Mouse (Mus musculus) cerebellum, adult 2 months (tissue): ENCODE measurements around the gene Fndc1. TPM values are rescaled to one million over a fixed set of nuclear protein-coding genes. Genes with fewer than 3 reads are reported as not detected.

Experiments
- DNase-seq, 2 experiments: peaks; one replicate each; pipeline ENCODE4 v3.0.0; 2021
- H3K27ac ChIP-seq: fragments of 200-500 bp; 2 replicates; pipeline ENCODE4 v1.5.1; 2012; ENCODE audit warnings: low read length, control low read depth, inconsistent platforms; ENCODE audit not compliant: insufficient read depth
- H3K27me3 ChIP-seq: fragments of 200-500 bp; 2 replicates; pipeline ENCODE4 v1.6.1; 2012; ENCODE audit warnings: inconsistent platforms, mild to moderate bottlenecking, low read length, moderate library complexity; ENCODE audit not compliant: control insufficient read depth, insufficient read depth
- H3K4me1 ChIP-seq: fragments of 200-500 bp; 2 replicates; pipeline ENCODE4 v1.6.1; 2011; ENCODE audit warnings: low read length; ENCODE audit not compliant: control insufficient read depth, insufficient read depth
- H3K4me3 ChIP-seq: fragments of 200-500 bp; replicated peaks from 2 replicates; pipeline ENCODE3; 2011; ENCODE audit warnings: mild to moderate bottlenecking, low read depth, low read length, control low read depth; ENCODE audit not compliant: insufficient read depth
- CTCF ChIP-seq: fragments of 200-500 bp; IDR thresholded peaks from 2 replicates; pipeline ENCODE4 v1.5.1; 2011; ENCODE audit warnings: low read depth, mild to moderate bottlenecking, control low read depth, low read length, moderate library complexity, borderline replicate concordance; ENCODE audit not compliant: insufficient read depth
- POLR2A ChIP-seq: fragments of 200-500 bp; IDR thresholded peaks from 2 replicates; pipeline ENCODE4 v1.6.1; 2011; ENCODE audit warnings: low read length, control low read depth, borderline replicate concordance; ENCODE audit not compliant: insufficient read depth
- WGBS: fragments of 180-500 bp; shearing (Covaris S2); methylation state at CpG from one replicate; pipeline ENCODE4 v1.1.7; 2018; 5-methylcytosine and 5-hydroxymethylcytosine counted together
- polyA plus RNA-seq: library from polyadenylated mRNA; depleted of rRNA; stranded (reverse); fragments of >200 nt; gene quantifications from 2 replicates; pipeline ENCODE4 v1.2.3, GENCODE M21; 2012

The Fndc1 gene
- polyA plus RNA-seq, 1 experiment = 1.3 TPM

- Histone ChIP-seq H3K4me3 (no peak overlapping the region), H3K27ac (no peak overlapping the region), H3K4me1 (peaks cover 3% of the 10 kb centered on the region; the same call in 1 of the 2 replicates), H3K27me3 (no peaks in the 10 kb centered on the region)
- 87% methylated on average over 7 of the region's 7 CpGs for WGBS
- TF ChIP-seq CTCF (no peak), POLR2A (no peak)
- no peak for DNase-seq
Measured at GRCm38 (mm10) chr17:7869114-7869513, 42.0 kb upstream of the Fndc1 start.

DNA sequence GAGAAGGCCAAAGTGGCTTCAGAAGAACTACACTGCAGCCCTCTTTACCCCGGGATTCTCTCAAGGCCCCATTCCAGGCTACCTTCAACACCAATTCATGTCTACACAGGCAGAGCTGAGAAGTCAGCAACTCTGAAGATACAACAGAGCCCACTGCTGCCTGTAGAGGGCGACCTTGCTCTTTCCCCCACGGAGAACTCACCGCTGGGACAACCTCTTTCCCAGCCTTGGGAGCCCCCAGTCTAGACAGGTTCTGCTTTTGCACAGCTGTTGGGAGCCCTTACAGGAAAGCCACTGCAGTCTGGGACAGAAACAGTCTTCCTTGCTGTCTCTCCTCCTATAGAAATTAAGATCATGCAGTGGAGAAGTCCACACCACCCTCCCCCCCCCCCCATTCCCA is 41.5 kb upstream of the Fndc1 start:
- TF ChIP-seq POLR2A (no peak), CTCF (peak; percentile 58)
- DNase-seq = peak; percentile 10 to 27
- no peak overlapping the region for H3K27ac ChIP-seq
- no peaks in the 10 kb centered on the region for H3K27me3 ChIP-seq
- no peak overlapping the region for H3K4me3 ChIP-seq
- 8% methylated on average over 4 of the region's 4 CpGs for WGBS
- H3K4me1 ChIP-seq = peaks cover 3% of the 10 kb centered on the region; the same call in 1 of the 2 replicates

- H3K27ac ChIP-seq = no peak overlapping the region
- 33% methylated on average over 7 of the region's 7 CpGs for WGBS
- H3K4me3 ChIP-seq = no peak overlapping the region
- no peaks in the 10 kb centered on the region for H3K4me1 ChIP-seq
- no peak for DNase-seq
- no peaks in the 10 kb centered on the region for H3K27me3 ChIP-seq
- TF ChIP-seq POLR2A (no peak), CTCF (no peak)
Measured at GRCm38 (mm10) chr17:7864740-7865139, 37.6 kb upstream of the Fndc1 start.

GRCm38 (mm10) chr17:7863745-7864144 is 36.6 kb upstream of the Fndc1 start:
- no peaks in the 10 kb centered on the region for H3K27me3 ChIP-seq
- no peaks in the 10 kb centered on the region for H3K4me1 ChIP-seq
- TF ChIP-seq POLR2A (no peak), CTCF (peak; percentile 72)
- WGBS = 25% methylated on average over 4 of the region's 4 CpGs
- no peak overlapping the region for H3K4me3 ChIP-seq
- H3K27ac ChIP-seq = no peak overlapping the region
- peak; percentile 28 to 56 for DNase-seq

GRCm38 (mm10) chr17:7860845-7861360 is 33.8 kb upstream of the Fndc1 start:
- Histone ChIP-seq H3K27me3 (no peaks in the 10 kb centered on the region), H3K4me3 (no peak overlapping the region), H3K4me1 (no peaks in the 10 kb centered on the region), H3K27ac (no peak overlapping the region)
- 54% methylated on average over 8 of the region's 8 CpGs for WGBS
- TF ChIP-seq CTCF (no peak), POLR2A (no peak)
- DNase-seq = no peak

DNA sequence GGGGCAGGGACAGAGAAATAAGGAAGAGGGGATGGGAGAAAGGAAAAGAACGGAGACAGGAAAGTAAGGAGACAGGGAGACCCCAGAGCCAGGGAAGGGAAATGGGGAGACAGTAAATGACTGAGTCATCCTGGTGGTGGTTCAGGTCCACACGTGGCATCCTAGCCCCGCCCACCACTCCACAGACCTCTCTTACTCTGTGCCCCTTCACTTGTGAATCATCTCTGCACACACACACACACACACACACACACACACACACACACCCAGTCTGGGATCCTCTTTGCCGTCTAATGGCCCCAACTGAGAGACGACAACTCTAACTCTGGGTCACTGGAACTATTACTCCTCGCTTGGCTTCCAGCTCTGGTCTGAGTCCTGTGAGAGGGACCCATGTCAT is 30.6 kb upstream of the Fndc1 start:
- WGBS = 80% methylated on average over 6 of the region's 6 CpGs
- H3K4me3 ChIP-seq = no peak overlapping the region
- no peaks in the 10 kb centered on the region for H3K4me1 ChIP-seq
- no peaks in the 10 kb centered on the region for H3K27me3 ChIP-seq
- no peak for DNase-seq
- TF ChIP-seq CTCF (no peak), POLR2A (no peak)
- no peak overlapping the region for H3K27ac ChIP-seq

- H3K4me3 ChIP-seq = no peak overlapping the region
- no peaks in the 10 kb centered on the region for H3K4me1 ChIP-seq
- no peaks in the 10 kb centered on the region for H3K27me3 ChIP-seq
- DNase-seq = no peak
- TF ChIP-seq POLR2A = no peak
- TF ChIP-seq CTCF = no peak
- WGBS = 50% methylated on average over 8 of the region's 8 CpGs
- H3K27ac ChIP-seq = no peak overlapping the region
Measured at GRCm38 (mm10) chr17:7855851-7856250, 28.7 kb upstream of the Fndc1 start.

GRCm38 (mm10) chr17:7851979-7852378 is 24.9 kb upstream of the Fndc1 start:
- no peaks in the 10 kb centered on the region for H3K27me3 ChIP-seq
- DNase-seq = no peak
- H3K4me3 ChIP-seq = no peak overlapping the region
- H3K4me1 ChIP-seq = no peaks in the 10 kb centered on the region
- 29% methylated on average over 4 of the region's 4 CpGs for WGBS
- H3K27ac ChIP-seq = no peak overlapping the region
- TF ChIP-seq CTCF (no peak), POLR2A (no peak)

- Histone ChIP-seq H3K4me1 (no peaks in the 10 kb centered on the region), H3K27me3 (no peaks in the 10 kb centered on the region), H3K27ac (no peak overlapping the region), H3K4me3 (no peak overlapping the region)
- TF ChIP-seq POLR2A (no peak), CTCF (no peak)
- DNase-seq = no peak
- WGBS = 52% methylated on average over 9 of the region's 9 CpGs
Measured at GRCm38 (mm10) chr17:7851527-7851926, 24.4 kb upstream of the Fndc1 start.
